Mouse (Mus musculus): Measurements from ENCODE around the gene Polr2f. TPM values are rescaled to one million over a fixed set of nuclear protein-coding genes. Genes with fewer than 3 reads are reported as not detected.
A peak's percentile ranks its signal among the peaks of the same experiment; 100 is the strongest.

Gene Polr2f
- polyA plus RNA-seq, 1 experiment from 2014 or later, result 261 TPM

DNA sequence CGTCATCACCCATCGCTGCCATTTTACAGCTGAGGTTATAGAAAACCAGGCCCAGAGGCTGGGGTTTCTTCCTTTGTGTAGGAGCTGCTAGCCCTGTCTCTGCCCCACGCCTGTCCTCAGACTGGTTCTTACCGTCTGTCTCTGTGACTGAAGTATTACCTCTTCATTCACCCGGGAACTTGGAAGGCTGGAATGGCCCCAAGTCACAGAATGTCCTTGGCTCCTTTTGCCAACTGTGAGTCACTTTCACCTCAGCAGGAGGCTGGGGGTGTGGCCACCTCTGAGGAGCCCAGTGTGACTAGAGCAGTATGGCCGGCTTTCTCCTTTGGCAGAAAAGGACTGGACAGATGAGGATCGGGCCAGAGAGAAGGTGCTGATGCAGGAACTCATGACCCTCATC lies 9.4 kb upstream of the Polr2f start:
- DNase-seq (ENCODE audit: low spot score), result peak; percentile 96
- H3K4me3 ChIP-seq (ENCODE audit: low read depth, low read length), result no peak overlapping the region

DNA sequence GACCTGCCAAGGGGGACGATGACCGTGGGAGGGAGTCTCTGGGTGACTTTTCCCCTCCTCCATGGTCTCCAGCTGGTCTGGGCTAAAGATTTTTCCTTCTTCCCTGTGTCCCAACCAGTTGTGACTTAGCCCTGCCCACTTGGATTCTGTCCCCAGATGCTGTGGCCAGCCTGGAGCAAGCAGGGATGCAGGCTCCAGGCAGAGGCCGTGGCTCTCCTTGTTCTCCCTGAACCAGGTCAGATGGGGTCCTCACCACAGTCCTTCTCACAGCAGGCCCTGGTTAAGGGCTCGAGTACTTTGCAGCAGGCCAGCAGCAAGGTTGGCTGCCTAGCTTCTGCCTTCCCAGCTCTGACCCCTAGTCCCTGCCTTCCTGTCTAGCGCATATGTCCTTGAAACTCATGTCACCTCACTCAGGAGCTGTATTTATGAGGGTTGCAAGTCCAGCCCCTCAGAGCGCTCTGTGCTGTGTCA lies 7.6 kb upstream of the Polr2f start:
- no peak overlapping the region for H3K4me2 ChIP-seq (replicated peaks; ENCODE audit: low read depth, low read length)
- no peak for ATAC-seq
- H3K9me3 ChIP-seq (ENCODE audit: low read length), result no peaks in the 10 kb centered on the region
- peaks cover 14% of the 10 kb centered on the region for H3K4me1 ChIP-seq (ENCODE audit: insufficient read depth, low read depth, low read length)
- peaks cover 12% of the 10 kb centered on the region; the same call in 1 of the 2 replicates for H3K36me3 ChIP-seq (ENCODE audit: insufficient read depth, low read length)
- H3K27me3 ChIP-seq (replicated peaks; ENCODE audit: insufficient read depth, low read length), result no peaks in the 10 kb centered on the region
- peak; percentile 40 for DNase-seq (ENCODE audit: low spot score)
- H3K9ac ChIP-seq (replicated peaks; ENCODE audit: low read depth), result no peak overlapping the region
- H3K4me3 ChIP-seq (ENCODE audit: low read depth, low read length), result no peak overlapping the region
- no peak overlapping the region for H3K27ac ChIP-seq (ENCODE audit: low read length)
- WGBS, result 72% methylated on average over 6 of the region's 6 CpGs
- no peak for TF ChIP-seq CTCF (IDR thresholded peaks at IDR 0.05)
- TF ChIP-seq EP300 (IDR thresholded peaks at IDR 0.05), result no peak

More for the DNA sequence above, 9.4 kb upstream of the Polr2f start:
- Histone ChIP-seq H3K4me2 (replicated peaks; ENCODE audit: low read depth, low read length) (peak overlapping the region; percentile 14; the same call in 1 of the 2 replicates), H3K9ac (replicated peaks; ENCODE audit: low read depth) (no peak overlapping the region), H3K27ac (ENCODE audit: low read length) (peak overlapping the region; percentile 91), H3K9me3 (ENCODE audit: low read length) (no peaks in the 10 kb centered on the region), H3K36me3 (ENCODE audit: insufficient read depth, low read length) (peaks cover 26% of the 10 kb centered on the region), H3K27me3 (replicated peaks; ENCODE audit: insufficient read depth, low read length) (no peaks in the 10 kb centered on the region), H3K4me1 (ENCODE audit: insufficient read depth, low read depth, low read length) (peaks cover 14% of the 10 kb centered on the region)
- WGBS, result 39% methylated on average over 7 of the region's 7 CpGs
- TF ChIP-seq CTCF (IDR thresholded peaks at IDR 0.05) (no peak), EP300 (IDR thresholded peaks at IDR 0.05) (peak; percentile 99)
- ATAC-seq, result peak; percentile 91

DNA sequence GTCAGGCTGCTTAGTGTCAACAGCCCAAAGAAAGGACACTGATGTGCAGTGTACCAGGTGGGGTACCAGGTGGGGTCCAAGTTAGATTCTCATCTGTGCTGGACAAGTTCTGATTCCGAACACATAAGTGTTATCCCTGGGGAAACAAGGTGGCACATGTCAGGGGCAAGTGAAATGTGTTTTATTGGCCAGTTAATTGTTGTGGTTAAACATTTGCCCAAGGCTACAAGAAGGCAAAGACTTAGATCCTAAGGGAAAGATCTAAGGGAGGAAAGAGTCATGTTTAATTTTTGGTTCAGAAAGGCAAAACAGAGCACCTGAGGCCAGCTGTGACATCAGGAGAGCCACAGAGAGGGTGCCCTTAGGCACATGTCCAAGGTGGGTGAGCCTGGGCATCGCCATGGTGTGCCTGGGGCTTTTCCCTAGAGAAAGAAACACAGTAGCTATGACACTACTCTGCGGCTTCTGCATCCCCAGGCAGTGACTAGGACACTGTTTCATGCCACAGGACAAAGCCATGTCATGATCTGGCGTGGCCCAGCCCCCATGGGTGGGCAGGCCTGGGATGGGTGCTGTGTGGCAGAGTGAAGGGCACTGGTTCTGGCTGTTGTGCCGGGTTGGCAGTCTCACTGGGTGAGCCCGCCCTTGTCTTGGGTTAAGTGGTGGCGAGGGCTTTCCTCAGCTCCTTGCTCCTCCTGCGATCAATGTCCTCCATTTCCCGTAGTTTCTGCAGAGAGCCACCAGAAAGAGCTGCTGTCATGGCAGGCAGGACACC lies 6.1 kb upstream of the Polr2f start:
- Histone ChIP-seq H3K4me2 (replicated peaks; ENCODE audit: low read depth, low read length) (no peak overlapping the region), H3K9me3 (ENCODE audit: low read length) (no peaks in the 10 kb centered on the region), H3K9ac (replicated peaks; ENCODE audit: low read depth) (no peak overlapping the region), H3K36me3 (ENCODE audit: insufficient read depth, low read length) (peaks cover 12% of the 10 kb centered on the region; the same call in 1 of the 2 replicates), H3K27ac (ENCODE audit: low read length) (no peak overlapping the region; the same call in 1 of the 2 replicates), H3K4me1 (ENCODE audit: insufficient read depth, low read depth, low read length) (peaks cover 14% of the 10 kb centered on the region), H3K4me3 (ENCODE audit: low read depth, low read length) (no peak overlapping the region), H3K27me3 (replicated peaks; ENCODE audit: insufficient read depth, low read length) (no peaks in the 10 kb centered on the region)
- TF ChIP-seq CTCF (IDR thresholded peaks at IDR 0.05) (no peak), EP300 (IDR thresholded peaks at IDR 0.05) (no peak)
- ATAC-seq (no peak), DNase-seq (ENCODE audit: low spot score) (no peak)
- WGBS, result 91% methylated on average over 9 of the region's 9 CpGs

DNA sequence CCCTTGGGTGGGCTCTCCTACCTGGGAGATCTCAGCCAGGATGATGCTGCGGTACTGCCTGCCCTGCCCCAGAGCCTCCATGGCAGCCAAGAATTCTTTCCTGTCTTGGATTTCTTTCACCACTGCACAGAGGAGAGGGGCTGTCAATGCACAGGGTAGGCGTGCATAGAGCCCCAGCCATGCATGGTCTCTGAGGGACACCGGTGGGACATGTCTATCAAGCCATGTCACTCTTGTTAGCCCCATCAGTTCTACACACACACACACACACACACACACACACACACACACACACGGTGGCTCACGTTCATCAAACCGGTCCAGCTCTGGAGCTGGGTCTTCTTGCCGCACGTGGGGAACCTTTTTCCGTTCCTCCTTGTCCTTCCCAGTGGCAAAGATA lies 5.5 kb upstream of the Polr2f start:
- DNase-seq (ENCODE audit: low spot score), result no peak
- Histone ChIP-seq H3K4me2 (replicated peaks; ENCODE audit: low read depth, low read length) (no peak overlapping the region), H3K27ac (ENCODE audit: low read length) (no peak overlapping the region), H3K4me1 (ENCODE audit: insufficient read depth, low read depth, low read length) (peaks cover 14% of the 10 kb centered on the region), H3K4me3 (ENCODE audit: low read depth, low read length) (no peak overlapping the region), H3K36me3 (ENCODE audit: insufficient read depth, low read length) (peaks cover 6% of the 10 kb centered on the region; the same call in 1 of the 2 replicates), H3K9ac (replicated peaks; ENCODE audit: low read depth) (no peak overlapping the region), H3K9me3 (ENCODE audit: low read length) (no peaks in the 10 kb centered on the region), H3K27me3 (replicated peaks; ENCODE audit: insufficient read depth, low read length) (no peaks in the 10 kb centered on the region)
- 71% methylated on average over 9 of the region's 9 CpGs for WGBS
- no peak for ATAC-seq
- TF ChIP-seq EP300 (IDR thresholded peaks at IDR 0.05), result no peak
- no peak for TF ChIP-seq CTCF (IDR thresholded peaks at IDR 0.05)

DNA sequence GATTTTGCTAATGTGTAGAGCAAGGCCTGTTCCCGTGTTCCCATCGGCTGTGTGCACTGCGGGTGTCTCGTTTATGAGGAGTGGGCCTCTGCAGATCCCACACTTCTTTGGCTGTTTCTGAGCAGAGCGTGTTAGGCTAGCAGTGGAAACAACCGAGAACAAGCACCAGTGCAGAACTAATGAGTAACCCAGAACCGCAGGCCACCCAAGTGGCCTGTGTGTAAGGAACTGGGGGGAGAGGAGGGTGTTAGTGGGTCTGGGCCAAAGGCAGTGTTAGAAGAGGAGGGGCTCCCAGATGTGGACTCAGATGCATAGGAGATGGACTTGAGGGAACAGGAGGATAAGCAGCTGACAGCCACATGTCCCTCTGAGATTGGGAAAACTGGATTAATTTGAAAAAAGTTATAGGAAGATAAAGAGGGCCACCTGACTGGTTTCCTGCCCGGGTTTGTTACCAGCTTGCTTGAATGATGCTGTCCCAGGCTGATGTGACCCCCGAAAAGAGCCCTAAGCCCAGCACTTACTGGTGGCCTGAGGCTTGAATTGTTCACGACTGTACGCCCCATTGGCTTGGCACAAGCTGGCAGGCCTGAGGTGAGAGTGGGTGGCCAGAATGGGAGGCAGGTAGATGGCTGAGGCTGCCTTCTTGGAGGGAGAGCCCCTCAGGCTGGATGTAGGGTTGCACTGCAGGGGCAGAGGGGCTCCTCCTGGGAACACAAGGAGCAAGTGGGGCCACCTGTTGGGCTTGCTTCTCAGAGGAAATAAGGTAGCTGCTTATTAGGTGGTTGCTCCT lies 4.8 kb upstream of the Polr2f start:
- no peaks in the 10 kb centered on the region for H3K9me3 ChIP-seq (ENCODE audit: low read length)
- TF ChIP-seq CTCF (IDR thresholded peaks at IDR 0.05), result no peak
- TF ChIP-seq EP300 (IDR thresholded peaks at IDR 0.05), result no peak
- H3K36me3 ChIP-seq (ENCODE audit: insufficient read depth, low read length), result peaks cover 1% of the 10 kb centered on the region; the same call in 1 of the 2 replicates
- H3K4me1 ChIP-seq (ENCODE audit: insufficient read depth, low read depth, low read length), result peaks cover 11% of the 10 kb centered on the region
- no peak overlapping the region for H3K4me2 ChIP-seq (replicated peaks; ENCODE audit: low read depth, low read length)
- whole genome bisulfite sequencing, result 53% methylated on average over 11 of the region's 11 CpGs
- H3K27me3 ChIP-seq (replicated peaks; ENCODE audit: insufficient read depth, low read length), result no peaks in the 10 kb centered on the region
- H3K27ac ChIP-seq (ENCODE audit: low read length), result no peak overlapping the region
- ATAC-seq (no peak), DNase-seq (ENCODE audit: low spot score) (peak; percentile 56)
- H3K4me3 ChIP-seq (ENCODE audit: low read depth, low read length), result no peak overlapping the region
- H3K9ac ChIP-seq (replicated peaks; ENCODE audit: low read depth), result no peak overlapping the region

DNA sequence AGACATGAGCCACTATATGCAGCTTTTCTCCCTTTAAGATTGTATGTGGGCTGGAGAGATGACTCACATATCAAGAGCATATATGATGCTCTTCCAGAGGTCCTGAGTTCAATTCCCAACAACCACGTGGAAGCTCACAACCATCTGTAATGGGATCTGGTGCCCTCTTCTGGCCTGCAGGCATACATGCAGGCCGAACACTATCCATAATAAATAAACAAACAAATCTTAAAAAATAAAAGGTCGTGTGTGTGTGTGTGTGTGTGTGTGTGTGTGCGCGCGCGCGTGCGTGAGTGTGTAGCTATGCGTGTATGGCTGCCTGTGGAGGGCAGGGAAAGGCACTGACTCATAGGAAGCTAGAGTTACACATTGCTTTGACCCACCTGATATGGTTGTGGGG lies 1.2 kb upstream of the Polr2f start:
- 59% methylated on average over 10 of the region's 10 CpGs for WGBS
- Histone ChIP-seq H3K27me3 (replicated peaks; ENCODE audit: insufficient read depth, low read length) (no peaks in the 10 kb centered on the region), H3K27ac (ENCODE audit: low read length) (no peak overlapping the region), H3K4me2 (replicated peaks; ENCODE audit: low read depth, low read length) (no peak overlapping the region), H3K9me3 (ENCODE audit: low read length) (no peaks in the 10 kb centered on the region), H3K4me3 (ENCODE audit: low read depth, low read length) (no peak overlapping the region), H3K4me1 (ENCODE audit: insufficient read depth, low read depth, low read length) (no peaks in the 10 kb centered on the region), H3K36me3 (ENCODE audit: insufficient read depth, low read length) (no peaks in the 10 kb centered on the region), H3K9ac (replicated peaks; ENCODE audit: low read depth) (no peak overlapping the region)
- DNase-seq (ENCODE audit: low spot score) (peak; percentile 49), ATAC-seq (no peak)
- TF ChIP-seq CTCF (IDR thresholded peaks at IDR 0.05), result peak; percentile 78
- no peak for TF ChIP-seq EP300 (IDR thresholded peaks at IDR 0.05)

All from lung, postnatal 0 days (tissue).